Mouse (Mus musculus): ENCODE results near the gene Akap2.

DNA sequence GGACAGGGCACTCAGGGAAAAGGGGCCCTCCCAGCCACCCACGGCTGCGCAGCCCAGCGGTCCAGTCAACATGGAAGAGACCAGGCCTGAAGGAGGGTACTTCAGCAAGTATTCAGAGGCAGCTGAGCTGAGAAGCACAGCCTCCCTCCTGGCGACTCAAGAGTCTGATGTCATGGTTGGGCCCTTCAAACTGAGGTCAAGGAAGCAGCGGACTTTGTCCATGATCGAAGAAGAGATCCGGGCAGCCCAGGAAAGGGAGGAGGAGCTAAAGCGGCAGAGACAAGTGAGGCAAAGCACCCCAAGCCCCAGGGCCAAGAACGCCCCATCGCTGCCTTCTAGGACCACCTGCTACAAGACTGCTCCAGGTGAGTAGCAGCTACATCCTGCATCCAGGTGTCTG is 139.2 kb downstream of the Akap2 start:
- TF ChIP-seq POLR2A (IDR thresholded peaks at IDR 0.05; ENCODE audit: borderline replicate concordance, extremely low read depth, insufficient read depth, insufficient read length, poor library complexity, severe bottlenecking) (no peak), CTCF (IDR thresholded peaks at IDR 0.05; ENCODE audit: borderline replicate concordance, extremely low read depth, insufficient read depth, insufficient read length) (no peak)

Data from brain, embryonic 14.5 days (tissue).